Mouse (Mus musculus) stomach, postnatal 0 days (tissue): Measurements from ENCODE around the gene Gm26566. TPM values are rescaled to one million over a fixed set of nuclear protein-coding genes. Genes with fewer than 3 reads are reported as not detected.
A peak's percentile ranks its signal among the peaks of the same experiment; 100 is the strongest.
"Not testable (repeated sequence)": the region's sequence is repeated elsewhere in the genome, so short reads cannot be mapped to it uniquely, and the experiment has no call there.

Experiments
- ATAC-seq: fragments of 200-750 bp; cut with Nextera tagmentation; 2 replicates; pipeline ENCODE4 v1.8.0; 2017; ENCODE audit not compliant: low FRiP score, low TSS enrichment
- DNase-seq: peaks from one replicate; pipeline ENCODE4 v3.0.0-alpha.2; 2016; ENCODE audit warnings: low spot score
- H3K27ac ChIP-seq: fragments of 300-500 bp; sonication (generic); replicated peaks from 2 replicates; pipeline ENCODE4 v1.5.1; 2014; ENCODE audit warnings: mild to moderate bottlenecking, control low read depth
- H3K27me3 ChIP-seq: fragments of 300-500 bp; sonication (generic); 2 replicates; pipeline ENCODE4 v1.6.1; 2014; ENCODE audit warnings: low read length; ENCODE audit not compliant: control insufficient read depth, insufficient read depth
- H3K36me3 ChIP-seq: fragments of 300-500 bp; sonication (generic); 2 replicates; pipeline ENCODE4 v1.6.1; 2014; ENCODE audit warnings: low read length, mixed read lengths; ENCODE audit not compliant: control insufficient read depth, insufficient read depth
- H3K4me1 ChIP-seq: fragments of 300-500 bp; sonication (generic); replicated peaks from 2 replicates; pipeline ENCODE4 v1.6.1; 2014; ENCODE audit warnings: antibody characterized with exemption; ENCODE audit not compliant: control insufficient read depth, insufficient read depth
- H3K4me2 ChIP-seq: fragments of 300-500 bp; sonication (generic); replicated peaks from 2 replicates; pipeline ENCODE4 v1.6.1; 2014; ENCODE audit warnings: low read depth, mild to moderate bottlenecking, control low read depth, moderate library complexity
- H3K4me3 ChIP-seq: fragments of 300-500 bp; sonication (generic); 2 replicates; pipeline ENCODE4 v1.5.1; 2014; ENCODE audit warnings: low read depth, low read length, control low read depth
- H3K9ac ChIP-seq: fragments of 300-500 bp; sonication (generic); 2 replicates; pipeline ENCODE4 v1.6.1; 2014; ENCODE audit warnings: mild to moderate bottlenecking, low read length, control low read depth, mixed read lengths
- H3K9me3 ChIP-seq: fragments of 300-500 bp; sonication (generic); 2 replicates; pipeline ENCODE4 v1.6.1; 2016; ENCODE audit warnings: low read length; ENCODE audit not compliant: control insufficient read depth
- CTCF ChIP-seq: IDR thresholded peaks from 2 replicates; pipeline ENCODE4 v1.5.1; 2016; ENCODE audit warnings: antibody characterized with exemption, low read depth, mild to moderate bottlenecking, moderate library complexity
- EP300 ChIP-seq: optimal IDR thresholded peaks from 2 replicates; pipeline ENCODE3; 2016; ENCODE audit warnings: antibody characterized with exemption
- whole genome bisulfite sequencing: fragments of 180-500 bp; shearing (Covaris S2); extraction: QIAGEN DNeasy Blood & Tissue Kit; methylation state at CpG from one replicate; pipeline ENCODE4 v1.1.7; 2014; 5-methylcytosine and 5-hydroxymethylcytosine counted together
- polyA plus RNA-seq: library from polyadenylated mRNA; unstranded; fragments of >200 nt; fragmentation: Nextera tagmentation; extraction: Ambion mirVana; gene quantifications from 2 replicates; pipeline ENCODE4 v1.2.1, GENCODE M21; 2015

The Gm26566 gene
- polyA plus RNA-seq, 1 experiment from 2014 or later: 0.51 TPM

DNA sequence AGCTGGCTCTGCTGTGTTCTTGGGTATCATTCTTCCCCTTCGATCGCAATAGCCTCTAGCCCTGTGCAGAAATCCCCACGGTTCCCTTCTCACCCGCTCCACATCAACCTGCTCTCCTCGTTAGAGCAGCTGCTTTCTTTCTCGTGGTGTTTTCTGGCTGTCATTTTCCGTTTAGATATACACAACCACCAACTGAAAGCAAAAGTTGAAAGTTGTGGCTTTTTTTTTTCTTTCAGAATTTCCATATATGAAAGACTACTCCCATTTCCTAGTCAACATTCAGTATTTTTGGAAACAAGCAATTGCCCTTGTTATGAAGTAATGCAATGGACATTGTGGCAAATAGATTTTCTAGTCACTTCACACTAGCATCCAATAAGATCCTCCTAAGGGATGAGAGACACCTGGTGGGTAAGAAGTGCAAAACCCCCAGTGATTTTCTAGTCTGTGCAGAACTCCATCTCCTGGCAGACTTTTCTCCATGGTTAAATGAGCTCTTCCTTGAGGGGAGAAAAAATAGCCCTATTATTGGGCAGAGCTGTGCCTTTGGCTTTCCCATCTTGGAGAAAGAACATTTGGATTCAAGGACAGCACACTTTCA, 21.3 kb downstream of the Gm26566 start:
- no peaks in the 10 kb centered on the region for H3K36me3 ChIP-seq
- TF ChIP-seq EP300 (no peak), CTCF (peak; percentile 58)
- H3K9me3 ChIP-seq: no peaks in the 10 kb centered on the region
- DNase-seq: no peak
- H3K27me3 ChIP-seq: no peaks in the 10 kb centered on the region
- H3K27ac ChIP-seq: 0 out of 2 replicates have a peak overlapping the region, but pooled peaks have one; percentile 40
- H3K4me2 ChIP-seq: no peak overlapping the region
- WGBS: 47% methylated on average over 7 of the region's 7 CpGs
- no peak for ATAC-seq
- no peak overlapping the region for H3K4me3 ChIP-seq
- H3K9ac ChIP-seq: no peak overlapping the region
- no peaks in the 10 kb centered on the region for H3K4me1 ChIP-seq

DNA sequence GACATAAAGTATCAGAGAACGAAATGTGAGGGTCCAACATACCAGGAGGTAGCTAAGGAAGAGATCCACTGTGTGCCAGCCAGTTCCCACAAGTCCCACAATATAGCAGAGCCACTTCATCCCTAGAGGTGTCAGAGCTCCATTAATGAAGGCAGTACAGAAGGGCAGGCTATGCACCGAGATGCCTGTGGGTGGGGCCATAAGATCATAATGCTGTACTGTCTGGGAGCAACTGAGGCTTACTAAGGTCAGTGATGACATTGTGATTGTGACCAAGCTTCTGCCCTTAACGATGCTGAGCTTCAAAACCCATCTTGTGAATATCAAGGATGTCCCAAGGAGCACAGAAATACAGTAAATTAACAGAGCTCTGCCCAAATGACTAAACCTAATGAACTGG, 22.6 kb downstream of the Gm26566 start:
- no peak for DNase-seq
- no peak overlapping the region for H3K27ac ChIP-seq
- no peaks in the 10 kb centered on the region for H3K4me1 ChIP-seq
- WGBS: 59% methylated on average over 3 of the region's 3 CpGs
- no peak overlapping the region for H3K4me2 ChIP-seq
- H3K27me3 ChIP-seq: no peaks in the 10 kb centered on the region
- ATAC-seq: no peak
- no peaks in the 10 kb centered on the region for H3K36me3 ChIP-seq
- no peaks in the 10 kb centered on the region for H3K9me3 ChIP-seq
- no peak overlapping the region for H3K9ac ChIP-seq
- H3K4me3 ChIP-seq: no peak overlapping the region
- TF ChIP-seq EP300: no peak
- peak; percentile 38; the same call in 1 of the 2 replicates for TF ChIP-seq CTCF

DNA sequence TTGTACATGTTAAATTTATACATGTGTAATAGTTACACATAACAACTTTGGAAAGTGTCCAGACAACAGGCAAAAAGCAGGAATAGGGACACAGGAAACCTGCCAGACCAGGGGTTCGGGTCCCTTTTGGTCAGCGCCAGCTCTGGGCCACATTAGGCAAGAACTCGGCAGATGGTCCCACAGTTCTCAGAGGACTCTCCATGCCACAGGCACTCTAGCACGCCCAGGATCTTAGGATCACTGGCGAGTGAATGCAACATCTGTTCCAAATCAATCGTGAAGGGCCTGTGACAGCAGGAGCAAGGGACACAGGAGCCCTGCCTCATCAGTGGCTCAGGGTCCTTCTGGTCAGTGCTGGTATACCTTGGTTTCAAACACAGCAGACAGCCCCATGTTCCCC, 28.3 kb downstream of the Gm26566 start:
- DNase-seq: no peak
- H3K4me1 ChIP-seq: no peaks in the 10 kb centered on the region

DNA sequence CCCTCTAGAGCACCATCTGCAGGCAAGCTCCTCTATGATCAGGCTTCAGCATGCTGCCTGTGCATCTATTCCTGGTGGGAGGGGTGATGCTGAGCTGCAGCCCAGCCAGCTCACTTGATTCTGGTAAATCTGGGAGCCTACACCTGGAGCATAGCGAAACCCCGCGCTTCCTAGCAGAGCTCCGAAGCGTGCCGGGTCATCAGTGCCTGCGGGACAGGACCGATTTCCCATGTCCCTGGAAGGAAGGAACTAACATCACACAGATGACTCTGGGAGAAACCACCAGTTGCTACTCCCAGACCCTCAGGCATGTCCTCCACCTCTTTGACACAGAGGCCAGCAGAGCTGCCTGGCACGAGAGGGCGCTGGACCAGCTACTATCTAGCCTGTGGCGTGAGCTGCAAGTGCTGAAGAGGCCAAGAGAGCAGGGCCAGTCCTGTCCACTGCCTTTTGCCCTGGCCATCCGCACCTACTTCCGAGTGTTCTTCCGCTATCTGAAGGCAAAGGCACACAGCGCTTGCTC, 33.3 kb downstream of the Gm26566 start, which contains the start of gene Gm13271:
TSS of gene Gm13271 (plus strand) at position 51 of the 523 bp plus-strand sequence.
- H3K9ac ChIP-seq, H3K36me3 ChIP-seq, ATAC-seq, H3K4me2 ChIP-seq, DNase-seq, H3K27ac ChIP-seq, H3K9me3 ChIP-seq, H3K4me3 ChIP-seq, H3K27me3 ChIP-seq, H3K4me1 ChIP-seq: not testable (repeated sequence)
- peak; percentile 40 for TF ChIP-seq CTCF
- WGBS: 71% methylated on average over 13 of the region's 15 CpGs

More for the DNA sequence above, 28.3 kb downstream of the Gm26566 start:
- Histone ChIP-seq H3K36me3 (no peaks in the 10 kb centered on the region), H3K27ac (no peak overlapping the region), H3K4me3 (no peak overlapping the region), H3K9me3 (no peaks in the 10 kb centered on the region), H3K9ac (no peak overlapping the region), H3K27me3 (no peaks in the 10 kb centered on the region), H3K4me2 (no peak overlapping the region)
- WGBS: 52% methylated on average over 6 of the region's 6 CpGs
- ATAC-seq: no peak
- no peak for TF ChIP-seq EP300
- no peak for TF ChIP-seq CTCF

DNA sequence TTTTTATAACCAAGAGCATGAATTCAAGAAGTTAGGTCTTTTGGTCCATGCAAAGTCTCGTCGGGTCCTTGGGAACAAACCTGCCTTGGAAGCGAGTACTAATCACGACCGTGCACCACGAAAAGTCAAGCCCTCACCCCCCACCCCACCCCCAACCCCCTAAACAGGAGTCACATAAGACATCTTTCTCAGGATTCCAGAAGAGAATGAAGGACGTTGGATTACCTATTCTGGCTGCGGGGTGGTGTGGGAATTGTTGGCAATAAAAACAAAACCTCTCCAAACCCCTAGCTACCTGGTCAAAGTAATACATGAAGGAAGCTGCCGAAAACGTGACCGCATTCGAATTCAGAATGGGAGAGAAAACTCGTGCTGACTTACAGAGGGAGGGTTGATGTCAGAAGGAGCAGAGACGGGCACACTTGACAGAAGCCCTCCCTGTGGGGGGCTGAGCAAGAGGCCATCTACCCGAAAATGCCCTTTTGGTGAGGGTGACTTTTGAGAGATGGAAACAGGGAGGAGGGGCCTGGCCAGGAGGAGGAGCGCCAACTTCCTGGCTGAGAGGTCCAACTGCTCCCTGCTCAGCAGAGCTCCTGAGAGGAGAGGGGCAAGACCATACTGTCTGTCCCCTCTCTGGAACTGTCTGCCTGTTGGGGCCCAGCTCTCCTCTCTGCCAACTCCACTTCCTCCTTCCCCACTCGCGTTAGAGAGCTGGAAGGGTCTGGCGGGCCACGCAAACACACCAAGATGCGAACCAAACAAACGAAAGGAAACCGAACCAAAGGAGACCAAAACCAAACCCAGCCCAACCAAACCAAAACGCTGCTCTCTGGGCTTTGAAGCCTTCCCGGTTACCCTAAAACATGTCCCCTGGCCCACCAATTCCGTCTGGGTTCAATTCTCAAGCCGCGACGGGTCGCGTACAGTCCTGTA, 35.2 kb downstream of the Gm26566 start:
- H3K27me3 ChIP-seq, H3K36me3 ChIP-seq, H3K4me1 ChIP-seq, ATAC-seq, H3K9me3 ChIP-seq: not testable (repeated sequence)
- Histone ChIP-seq H3K9ac (peak overlapping the region; percentile 64), H3K27ac (peak overlapping the region; percentile 96), H3K4me2 (peak overlapping the region; percentile 66), H3K4me3 (peak overlapping the region; percentile 49)
- DNase-seq: peak; percentile 48
- 11% methylated on average over 28 of the region's 31 CpGs for WGBS
